Comparison of ENCODE assay signal across 30 mouse cellular contexts in genomic region chr1:87393444-87394195, GRCm38 (mm10). TPM values are rescaled to one million over a fixed set of nuclear protein-coding genes. Genes with fewer than 3 reads are reported as not detected.
DNase-seq lines count a peak whose midpoint lies in the region; ATAC-seq lines count a peak whose summit lies in the region.
"Had no signal": no experiment of that assay in that cellular context is flagged by ENCODE, and none has a peak within 500 bp of the region (broad histone marks: within the 10 kb centered on the region; RNA-seq: fewer than 3 reads in every experiment).

No protein-coding gene starts in this region.

- no peak overlapping the region for H3K27ac ChIP-seq in intestine, embryonic 15.5 days
- H3K27ac ChIP-seq in intestine, embryonic 16.5 days (ENCODE audit: low read length), result no peak overlapping the region
- H3K27ac ChIP-seq in lung, embryonic 15.5 days, result peak overlapping the region; percentile 37; the same call in 1 of the 2 replicates
- H3K27ac ChIP-seq in stomach, embryonic 16.5 days (ENCODE audit: low read length), result no peak overlapping the region
- H3K27ac ChIP-seq: embryonic facial prominence, embryonic 10.5 days; embryonic facial prominence, embryonic 13.5 days; forebrain, embryonic 10.5 days; gastrocnemius, adult 2 months; heart, embryonic 15.5 days; hindbrain, embryonic 10.5 days; hindbrain, embryonic 13.5 days had no signal

- no peak overlapping the region for H3K4me2 ChIP-seq in intestine, embryonic 15.5 days (replicated peaks)
- no peak overlapping the region for H3K4me2 ChIP-seq in intestine, embryonic 16.5 days (ENCODE audit: low read depth, low read length)
- no peak overlapping the region for H3K4me2 ChIP-seq in lung, embryonic 15.5 days
- H3K4me2 ChIP-seq in stomach, embryonic 16.5 days (ENCODE audit: low read depth, low read length), result no peak overlapping the region
- H3K4me2 ChIP-seq: embryonic facial prominence, embryonic 13.5 days; heart, embryonic 12.5 days; heart, embryonic 15.5 days; hindbrain, embryonic 13.5 days had no signal

- no peaks in the 10 kb centered on the region for H3K9me3 ChIP-seq in intestine, embryonic 15.5 days
- H3K9me3 ChIP-seq in intestine, embryonic 16.5 days (ENCODE audit: control insufficient read depth, low read length), result no peaks in the 10 kb centered on the region
- H3K9me3 ChIP-seq in lung, embryonic 15.5 days, result no peaks in the 10 kb centered on the region
- H3K9me3 ChIP-seq in stomach, embryonic 16.5 days (replicated peaks; ENCODE audit: control insufficient read depth, low read length), result no peaks in the 10 kb centered on the region
- H3K9me3 ChIP-seq: embryonic facial prominence, embryonic 10.5 days; embryonic facial prominence, embryonic 13.5 days; forebrain, embryonic 10.5 days; heart, embryonic 12.5 days; heart, embryonic 15.5 days; hindbrain, embryonic 10.5 days; hindbrain, embryonic 13.5 days had no signal

- H3K4me3 ChIP-seq in intestine, embryonic 15.5 days (replicated peaks), result no peak overlapping the region
- H3K4me3 ChIP-seq in intestine, embryonic 16.5 days (ENCODE audit: low read length), result no peak overlapping the region
- H3K4me3 ChIP-seq in lung, embryonic 15.5 days, result no peak overlapping the region
- H3K4me3 ChIP-seq in stomach, embryonic 16.5 days (replicated peaks; ENCODE audit: low read length), result no peak overlapping the region
- H3K4me3 ChIP-seq: embryonic facial prominence, embryonic 10.5 days; embryonic facial prominence, embryonic 13.5 days; forebrain, embryonic 10.5 days; gastrocnemius, adult 2 months; heart, embryonic 12.5 days; heart, embryonic 15.5 days; hindbrain, embryonic 10.5 days; hindbrain, embryonic 13.5 days had no signal

- H3K36me3 ChIP-seq in intestine, embryonic 15.5 days, result no peaks in the 10 kb centered on the region
- peaks cover 9% of the 10 kb centered on the region; the same call in 1 of the 2 replicates for H3K36me3 ChIP-seq in intestine, embryonic 16.5 days (ENCODE audit: control insufficient read depth, insufficient read depth, low read length)
- peaks cover 6% of the 10 kb centered on the region for H3K36me3 ChIP-seq in lung, embryonic 15.5 days
- 0 out of 2 replicates have a peak, but pooled peaks cover 3% of the 10 kb centered on the region for H3K36me3 ChIP-seq in stomach, embryonic 16.5 days (ENCODE audit: control insufficient read depth, insufficient read depth, low read length)

- no peaks in the 10 kb centered on the region for H3K27me3 ChIP-seq in intestine, embryonic 15.5 days (replicated peaks)
- no peaks in the 10 kb centered on the region for H3K27me3 ChIP-seq in intestine, embryonic 16.5 days (replicated peaks; ENCODE audit: control insufficient read depth, insufficient read depth, low read length)
- H3K27me3 ChIP-seq in lung, embryonic 15.5 days, result no peaks in the 10 kb centered on the region
- H3K27me3 ChIP-seq in stomach, embryonic 16.5 days (ENCODE audit: control insufficient read depth, insufficient read depth, low read length), result no peaks in the 10 kb centered on the region
- H3K27me3 ChIP-seq: embryonic facial prominence, embryonic 13.5 days; heart, embryonic 12.5 days; heart, embryonic 15.5 days; hindbrain, embryonic 13.5 days had no signal

- WGBS in intestine, embryonic 15.5 days, result 66% methylated on average over 3 of the region's 3 CpGs
- 71% methylated on average over 3 of the region's 3 CpGs for WGBS in intestine, embryonic 16.5 days
- WGBS in lung, embryonic 15.5 days, result 58% methylated on average over 3 of the region's 3 CpGs
- WGBS in stomach, embryonic 16.5 days, result 62% methylated on average over 3 of the region's 3 CpGs

- no peak overlapping the region for H3K9ac ChIP-seq in intestine, embryonic 15.5 days
- no peak overlapping the region for H3K9ac ChIP-seq in intestine, embryonic 16.5 days (ENCODE audit: low read depth, low read length)
- no peak overlapping the region for H3K9ac ChIP-seq in lung, embryonic 15.5 days
- no peak overlapping the region for H3K9ac ChIP-seq in stomach, embryonic 16.5 days (ENCODE audit: low read length)
- H3K9ac ChIP-seq: embryonic facial prominence, embryonic 13.5 days; forebrain, postnatal 0 days; heart, embryonic 12.5 days; heart, embryonic 15.5 days; hindbrain, embryonic 13.5 days had no signal

- intact Hi-C loops in gastrocnemius, postnatal 36 days (cut with DNase I), result no loop called here

- peaks cover 3% of the 10 kb centered on the region; the same call in 1 of the 2 replicates for H3K4me1 ChIP-seq in intestine, embryonic 15.5 days (replicated peaks)
- peaks cover 3% of the 10 kb centered on the region; the same call in 1 of the 2 replicates for H3K4me1 ChIP-seq in intestine, embryonic 16.5 days (ENCODE audit: control insufficient read depth, insufficient read depth, low read length)
- peaks cover 10% of the 10 kb centered on the region for H3K4me1 ChIP-seq in lung, embryonic 15.5 days
- 0 out of 2 replicates have a peak, but pooled peaks cover 3% of the 10 kb centered on the region for H3K4me1 ChIP-seq in stomach, embryonic 16.5 days (ENCODE audit: control insufficient read depth, insufficient read depth, low read length)
- H3K4me1 ChIP-seq: hindbrain, embryonic 10.5 days; hindbrain, embryonic 13.5 days had no signal

- DNase-seq in lung, postnatal 4 days, result no peak
- peak; percentile 41 for DNase-seq in lung, postnatal 36 days
- no peak for DNase-seq in gastrocnemius, postnatal 36 days
- DNase-seq in left cerebral cortex, adult 11 months (ENCODE audit: low spot score), result no peak
- DNase-seq: adrenal gland, adult 8-10 months; adrenal gland, postnatal 25 days; cerebellum, adult 11-12 months; cerebellum, adult 8-10 months; cerebellum, postnatal 10 days; cerebellum, postnatal 36 days; forebrain, postnatal 0 days; gastrocnemius, adult 2 months; gastrocnemius, postnatal 14 days; heart, adult 18-20 months; heart, postnatal 10 days; heart, postnatal 36 days had no signal

- 0 out of 2 replicates have a peak, but pooled peaks have one; percentile 23 for ATAC-seq in intestine, embryonic 15.5 days
- no peak; the same call in 1 of the 2 replicates for ATAC-seq in intestine, embryonic 16.5 days
- no peak for ATAC-seq in lung, embryonic 15.5 days (ENCODE audit: borderline replicate concordance, extremely low read depth, low FRiP score, low TSS enrichment)
- ATAC-seq in stomach, embryonic 16.5 days (ENCODE audit: insufficient read depth, low FRiP score), result peak; percentile 79
- ATAC-seq: activated CD4-positive, CD25-positive, alpha-beta regulatory T cell, adult 4 months; forebrain, embryonic 14.5 days; forebrain, postnatal 0 days had no signal

RNA-seq across cellular contexts. Expression of gene Kcnj13, which starts 0.9 kb away (rescaled TPM):
- polyA plus RNA-seq in intestine, embryonic 15.5 days (2015; fragmentation: Nextera tagmentation; extraction: Ambion mirVana), result 0.45 and 0.62 TPM in 2 replicates
- polyA plus RNA-seq in intestine, embryonic 16.5 days (2015; fragmentation: Nextera tagmentation; extraction: Ambion mirVana), result 0.48 and 0.62 TPM in 2 replicates
- 6.0 and 6.1 TPM in 2 replicates for polyA plus RNA-seq in lung, embryonic 15.5 days (2015; fragmentation: Nextera tagmentation; extraction: Ambion mirVana)
- 5.0 and 5.4 TPM in 2 replicates for polyA plus RNA-seq in stomach, embryonic 16.5 days (2015; fragmentation: Nextera tagmentation; extraction: Ambion mirVana)
- total RNA-seq in gastrocnemius, postnatal 36 days (2021), result under 1 TPM in 1 of 2 experiments, not detected in 1; 0.32 TPM
- total RNA-seq: adrenal gland, postnatal 25 days; gastrocnemius, postnatal 14 days; heart, adult 18-20 months; heart, postnatal 10 days; heart, postnatal 36 days had no signal
- polyA plus RNA-seq: gonadal fat pad, adult 2 months had no signal

Comparison
In these comparisons a context has a peak if more than half of its experiments do, and no peak if none do; other contexts are left out.
1. ATAC-seq: peak in intestine, embryonic 15.5 days (single experiment) and stomach, embryonic 16.5 days (single experiment); none in intestine, embryonic 16.5 days (single experiment) and lung, embryonic 15.5 days (single experiment).